Mouse (Mus musculus) MEL (cell line): Measurements from ENCODE around the gene Tox2. TPM values are rescaled to one million over a fixed set of nuclear protein-coding genes. Genes with fewer than 3 reads are reported as not detected.

Experiments
- DNase-seq: peaks from one replicate; pipeline ENCODE4 v3.0.0; 2011; ENCODE audit warnings: low read depth, low spot score
- H3K27ac ChIP-seq: 2 replicates; pipeline ENCODE4 v1.5.1; 2012; ENCODE audit warnings: low read depth, mild to moderate bottlenecking, control low read depth, low read length, moderate library complexity; ENCODE audit not compliant: control insufficient read depth
- H3K27me3 ChIP-seq, 2 experiments: fragments of 150-350 bp in 1 of 2; sonication (generic) in 1 of 2; 2 replicates each; pipeline ENCODE4 v1.6.1; 2012; ENCODE audit warnings: low read length in 2 of 2, mild to moderate bottlenecking in 2 of 2, improper control_type of control experiment in 1 of 2, moderate library complexity in 1 of 2; ENCODE audit not compliant: insufficient read depth in 2 of 2, control insufficient read depth in 1 of 2
- H3K36me3 ChIP-seq, 2 experiments: 2 replicates each; pipeline ENCODE4 v1.6.1; 2012 to 2014; ENCODE audit warnings: low read length in 2 of 2, improper control_type of control experiment in 1 of 2, inconsistent platforms in 1 of 2, mild to moderate bottlenecking in 1 of 2; ENCODE audit not compliant: insufficient read depth in 2 of 2, control insufficient read depth in 1 of 2
- H3K4me1 ChIP-seq, 2 experiments: fragments of 150-350 bp in 1 of 2; sonication (generic) in 1 of 2; 2 replicates each; pipeline ENCODE4 v1.6.1; 2012; ENCODE audit warnings: low read length in 2 of 2, improper control_type of control experiment in 1 of 2, mild to moderate bottlenecking in 1 of 2; ENCODE audit not compliant: insufficient read depth in 2 of 2, control insufficient read depth in 1 of 2
- H3K4me3 ChIP-seq, 2 experiments: fragments of 150-350 bp in 1 of 2; sonication (generic) in 1 of 2; 2 replicates each; pipeline ENCODE4 v1.5.1; 2012; ENCODE audit warnings: low read depth in 2 of 2, low read length in 2 of 2, mild to moderate bottlenecking in 2 of 2, moderate library complexity in 2 of 2, control low read depth in 1 of 2, improper control_type of control experiment in 1 of 2; ENCODE audit not compliant: control insufficient read depth in 1 of 2, insufficient read depth in 1 of 2
- H3K79me2 ChIP-seq: 2 replicates; pipeline ENCODE4 v1.6.1; 2012; ENCODE audit warnings: mild to moderate bottlenecking, low read length, moderate library complexity; ENCODE audit not compliant: control insufficient read depth, poor library complexity, insufficient read depth
- H3K9ac ChIP-seq: 2 replicates; pipeline ENCODE4 v1.6.1; 2012; ENCODE audit warnings: low read depth, mild to moderate bottlenecking, control low read depth, low read length, moderate library complexity; ENCODE audit not compliant: control insufficient read depth, poor library complexity, severe bottlenecking
- H3K9me3 ChIP-seq: fragments of 150-350 bp; sonication (generic); replicated peaks from 2 replicates; pipeline ENCODE4 v1.6.1; 2012; ENCODE audit warnings: mild to moderate bottlenecking, low read length, improper control_type of control experiment, moderate library complexity; ENCODE audit not compliant: insufficient read depth
- BHLHE40 ChIP-seq: IDR thresholded peaks from 2 replicates; pipeline ENCODE4 v1.6.1; 2012; ENCODE audit warnings: low read depth, mild to moderate bottlenecking, inconsistent platforms, low read length, improper control_type of control experiment, borderline replicate concordance
- CHD1 ChIP-seq: IDR thresholded peaks from 2 replicates; pipeline ENCODE4 v1.6.1; 2012; ENCODE audit warnings: low read depth, mild to moderate bottlenecking, inconsistent platforms, low read length, improper control_type of control experiment
- CHD2 ChIP-seq: IDR thresholded peaks from 2 replicates; pipeline ENCODE4 v1.6.1; 2011; ENCODE audit warnings: low read length, improper control_type of control experiment
- CTCF ChIP-seq, 3 experiments: IDR thresholded peaks in 2 of 3; conservative IDR thresholded peaks in 1 of 3; 2 replicates each; pipeline ENCODE4 v1.5.1; 2011 to 2012; ENCODE audit warnings: low read length in 3 of 3, low read depth in 2 of 3, mild to moderate bottlenecking in 2 of 3, improper control_type of control experiment in 1 of 3, inconsistent platforms in 1 of 3, mixed read lengths in 1 of 3, moderate library complexity in 1 of 3; ENCODE audit not compliant: control insufficient read depth in 1 of 3, insufficient read depth in 1 of 3, poor library complexity in 1 of 3, severe bottlenecking in 1 of 3
- E2F4 ChIP-seq: IDR thresholded peaks from 2 replicates; pipeline ENCODE4 v1.6.1; 2011; ENCODE audit warnings: low read depth, low read length, improper control_type of control experiment, borderline replicate concordance
- ELF1 ChIP-seq: IDR thresholded peaks from 2 replicates; pipeline ENCODE4 v1.6.1; 2014; ENCODE audit warnings: low read depth, mild to moderate bottlenecking, inconsistent platforms, low read length, improper control_type of control experiment, moderate library complexity
- GABPA ChIP-seq: IDR thresholded peaks from 2 replicates; pipeline ENCODE4 v1.6.1; 2012; ENCODE audit warnings: low read depth, mild to moderate bottlenecking, inconsistent platforms, low read length, improper control_type of control experiment, moderate library complexity
- KAT2A ChIP-seq: conservative IDR thresholded peaks from 2 replicates; pipeline ENCODE4 v1.6.1; 2012; ENCODE audit warnings: low read depth, low read length, improper control_type of control experiment, inconsistent platforms
- MAFK ChIP-seq: IDR thresholded peaks from 2 replicates; pipeline ENCODE4 v1.6.1; 2011; ENCODE audit warnings: low read depth, mild to moderate bottlenecking, low read length, improper control_type of control experiment, borderline replicate concordance
- MEF2A ChIP-seq: IDR thresholded peaks from 2 replicates; pipeline ENCODE4 v1.6.1; 2014; ENCODE audit warnings: low read depth, mild to moderate bottlenecking, inconsistent platforms, low read length, improper control_type of control experiment; ENCODE audit not compliant: poor library complexity, insufficient replicate concordance, severe bottlenecking; ENCODE audit errors: extremely low read depth
- MXI1 ChIP-seq: IDR thresholded peaks from 2 replicates; pipeline ENCODE4 v1.6.1; 2011; ENCODE audit warnings: mild to moderate bottlenecking, low read depth, low read length, improper control_type of control experiment
- MYC ChIP-seq: IDR thresholded peaks from 2 replicates; pipeline ENCODE4 v1.6.1; 2011; ENCODE audit warnings: low read depth, mild to moderate bottlenecking, low read length, improper control_type of control experiment, moderate library complexity
- POLR2A ChIP-seq, 2 experiments: IDR thresholded peaks; 2 replicates each; pipeline ENCODE4 v1.6.1; 2011 to 2012; ENCODE audit warnings: low read length in 2 of 2, mild to moderate bottlenecking in 2 of 2, control low read depth in 1 of 2, improper control_type of control experiment in 1 of 2, low read depth in 1 of 2, moderate library complexity in 1 of 2; ENCODE audit not compliant: control insufficient read depth in 1 of 2, insufficient read depth in 1 of 2, poor library complexity in 1 of 2
- RAD21 ChIP-seq: IDR thresholded peaks from 2 replicates; pipeline ENCODE4 v1.6.1; 2011; ENCODE audit warnings: mild to moderate bottlenecking, low read depth, low read length, improper control_type of control experiment
- SIN3A ChIP-seq: IDR thresholded peaks from 2 replicates; pipeline ENCODE4 v1.6.1; 2012; ENCODE audit warnings: low read length, improper control_type of control experiment, inconsistent platforms
- SMC3 ChIP-seq: IDR thresholded peaks from 2 replicates; pipeline ENCODE4 v1.6.1; 2011; ENCODE audit warnings: low read depth, low read length, improper control_type of control experiment
- TBP ChIP-seq: IDR thresholded peaks from 2 replicates; pipeline ENCODE4 v1.8.0; 2011; ENCODE audit warnings: low read depth, low read length, improper control_type of control experiment
- UBTF ChIP-seq: IDR thresholded peaks from 2 replicates; pipeline ENCODE4 v1.6.1; 2012; ENCODE audit warnings: low read depth, mild to moderate bottlenecking, inconsistent platforms, low read length, improper control_type of control experiment, moderate library complexity, borderline replicate concordance; ENCODE audit not compliant: insufficient read depth
- ZC3H11A ChIP-seq: IDR thresholded peaks from 2 replicates; pipeline ENCODE4 v1.6.1; 2012; ENCODE audit warnings: low read depth, mild to moderate bottlenecking, inconsistent platforms, low read length, improper control_type of control experiment
- ZKSCAN1 ChIP-seq: IDR thresholded peaks from 2 replicates; pipeline ENCODE4 v1.6.1; 2012; ENCODE audit warnings: low read depth, mild to moderate bottlenecking, inconsistent platforms, low read length, improper control_type of control experiment, moderate library complexity
- ZNF384 ChIP-seq: IDR thresholded peaks from 2 replicates; pipeline ENCODE4 v1.6.1; 2012; ENCODE audit warnings: low read depth, mild to moderate bottlenecking, inconsistent platforms, low read length, improper control_type of control experiment
- polyA plus RNA-seq, 2 experiments: library from polyadenylated mRNA; stranded (reverse) in 1 of 2; unstranded in 1 of 2; fragments of >175 nt in 1 of 2; fragments of >200 nt in 1 of 2; gene quantifications; 2 replicates each; pipeline versions ENCODE4 v1.2.1 to v1.2.4; 2012; ENCODE audit warnings: low replicate concordance in 2 of 2, low read depth in 1 of 2; ENCODE audit not compliant: insufficient read length in 2 of 2, insufficient read depth in 1 of 2, missing spikeins in 1 of 2
- total RNA-seq: library from RNA; depleted of rRNA; stranded (reverse); fragments of 300-350 nt; gene quantifications from 2 replicates; pipeline ENCODE4 v1.2.3, GENCODE M21; 2012

The Tox2 gene
- total and polyA plus RNA-seq, 3 experiments: not detected

DNA sequence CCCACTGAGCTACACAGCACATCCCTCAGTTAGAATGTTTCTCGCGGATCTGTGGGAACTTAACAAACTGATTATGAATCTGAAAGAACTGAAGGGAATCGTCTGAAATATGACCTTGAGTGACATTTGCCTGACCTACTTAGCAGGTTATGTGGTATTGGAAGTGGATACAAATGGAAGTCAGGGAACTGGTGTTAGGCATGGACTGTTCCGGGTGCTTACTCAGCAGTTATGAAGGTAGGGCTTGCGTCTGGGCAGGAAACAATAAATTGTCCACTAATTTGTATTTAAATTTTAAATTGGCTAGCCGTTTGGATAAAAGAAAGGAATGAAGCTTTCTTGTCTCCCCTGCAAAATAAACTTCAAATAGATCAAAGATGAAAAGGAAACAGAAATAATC lies 10.4 kb upstream of the Tox2 start:
- no peaks in the 10 kb centered on the region for H3K27me3 ChIP-seq
- H3K4me3 ChIP-seq: no peak overlapping the region
- TF ChIP-seq GABPA (no peak), E2F4 (no peak), KAT2A (no peak), MYC (no peak), CTCF (IDR thresholded peaks at IDR 0.05 in 2 of 3, conservative IDR thresholded peaks at IDR 0.05 in 1 of 3; ENCODE audit: control insufficient read depth in 1 of 3, insufficient read depth in 1 of 3, low read depth in 2 of 3, low read length in 3 of 3, poor library complexity in 1 of 3, severe bottlenecking in 1 of 3) (no peak), CHD2 (no peak)
- no peaks in the 10 kb centered on the region for H3K9me3 ChIP-seq
- no peak overlapping the region for H3K9ac ChIP-seq
- H3K4me1 ChIP-seq: no peaks in the 10 kb centered on the region
- no peaks in the 10 kb centered on the region for H3K36me3 ChIP-seq
- DNase-seq: no peak
- no peak overlapping the region for H3K27ac ChIP-seq
- H3K79me2 ChIP-seq: no peaks in the 10 kb centered on the region

- Histone ChIP-seq H3K9ac (no peak overlapping the region), H3K27ac (no peak overlapping the region), H3K9me3 (no peaks in the 10 kb centered on the region), H3K4me3 (no peak overlapping the region), H3K27me3 (no peaks in the 10 kb centered on the region), H3K36me3 (no peaks in the 10 kb centered on the region), H3K79me2 (no peaks in the 10 kb centered on the region), H3K4me1 (no peaks in the 10 kb centered on the region)
- TF ChIP-seq UBTF: no peak
- TF ChIP-seq RAD21: no peak
- TF ChIP-seq BHLHE40: no peak
- no peak for TF ChIP-seq CHD2
- TF ChIP-seq MAFK: no peak
- TF ChIP-seq ZKSCAN1: no peak
- no peak for TF ChIP-seq CHD1
- no peak for TF ChIP-seq MEF2A
- TF ChIP-seq POLR2A (IDR thresholded peaks at IDR 0.05; ENCODE audit: control insufficient read depth in 1 of 2, insufficient read depth in 1 of 2, low read depth in 1 of 2, low read length in 2 of 2, poor library complexity in 1 of 2): no peak
- no peak for TF ChIP-seq MXI1
- TF ChIP-seq ZC3H11A: no peak
- TF ChIP-seq SMC3: no peak
- TF ChIP-seq SIN3A: no peak
- TF ChIP-seq ZNF384: no peak
- no peak for TF ChIP-seq TBP
- TF ChIP-seq ELF1: no peak
- no peak for DNase-seq
These were observed 8.9 kb upstream of the Tox2 start for GRCm38 (mm10) chr2:163194015-163194414.
